In the genomic region with DNA sequence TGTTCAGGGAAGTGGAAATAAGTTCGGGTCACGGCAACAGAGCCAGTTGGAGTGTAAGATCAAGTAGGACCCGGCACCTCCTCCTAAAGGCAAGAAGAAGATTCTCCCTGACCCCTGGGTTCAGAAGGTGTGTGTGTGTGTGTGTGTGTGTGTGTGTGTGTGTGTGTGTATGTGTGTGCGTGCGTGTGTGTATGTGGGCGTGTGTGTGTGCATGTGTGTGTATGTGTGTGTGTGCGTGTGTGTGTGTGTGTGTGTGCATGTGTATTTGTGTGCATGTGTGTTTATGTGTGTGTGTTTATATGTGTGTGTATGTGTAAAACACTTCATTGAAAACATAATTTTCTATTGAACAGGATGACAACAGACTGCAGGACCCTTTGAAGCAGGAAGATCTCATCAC, we compare ENCODE assay signal across 12 mouse cellular contexts. TPM values are rescaled to one million over a fixed set of nuclear protein-coding genes. Genes with fewer than 3 reads are reported as not detected.
DNase-seq lines count a peak whose midpoint lies in the region.
"Had no signal": no experiment of that assay in that cellular context is flagged by ENCODE, and none has a peak within 500 bp of the region (broad histone marks: within the 10 kb centered on the region; RNA-seq: fewer than 3 reads in every experiment).

No protein-coding gene starts in this region.

- peak; percentile 2 for DNase-seq in gastrocnemius, postnatal 10 days
- DNase-seq in gastrocnemius, postnatal 25 days = peak; percentile 7
- peak; percentile 83 for DNase-seq in heart, adult 11 months
- peak; percentile 1 for DNase-seq in kidney, postnatal 14 days
- peak; percentile 2 for DNase-seq in right cerebral cortex, postnatal 14 days
- peak; percentile 41 for DNase-seq in testis, postnatal 10 days (ENCODE audit: low spot score)

RNA-seq across cellular contexts. Expression of gene Gm3269, which starts 16.0 kb away (rescaled TPM):
- under 1 TPM in 1 of 2 experiments, not detected in 1; 0.38 TPM for total RNA-seq in gastrocnemius, postnatal 10 days (2021)
- not detected for total RNA-seq in gastrocnemius, postnatal 25 days (2021)
- total RNA-seq: adrenal gland, adult 18-20 months; adrenal gland, adult 8-10 months; adrenal gland, postnatal 14 days; adrenal gland, postnatal 36 days; CH12.LX; G1E had no signal

RNA-seq across cellular contexts. Expression of gene Gm3264, which starts 33.4 kb away (rescaled TPM):
- 1 to 10 TPM; 6.0 to 7.8 TPM for total RNA-seq in gastrocnemius, postnatal 10 days (2021)
- total RNA-seq in gastrocnemius, postnatal 25 days (2021) = 1 to 10 TPM in 1 of 2 experiments, not detected in 1; 1.6 TPM
- total RNA-seq: adrenal gland, adult 18-20 months; CH12.LX; G1E had no signal

RNA-seq across cellular contexts. Expression of gene Gm9602, which starts 45.8 kb away (rescaled TPM):
- total RNA-seq in gastrocnemius, postnatal 10 days (2021) = not detected
- not detected for total RNA-seq in gastrocnemius, postnatal 25 days (2021)
- total RNA-seq: adrenal gland, adult 18-20 months; adrenal gland, adult 8-10 months; adrenal gland, postnatal 14 days; adrenal gland, postnatal 36 days; CH12.LX had no signal

Comparison
In these comparisons a context has a peak if more than half of its experiments do, and no peak if none do; other contexts are left out.
1. Peak in every context shown above with its lines: DNase-seq.
2. DNase-seq: peak in every context shown above with its lines; median percentile 83 in heart, adult 11 months; 41 in testis, postnatal 10 days; 7 in gastrocnemius, postnatal 25 days; 2 in gastrocnemius, postnatal 10 days; 2 in right cerebral cortex, postnatal 14 days; 1 in kidney, postnatal 14 days.